Mouse (Mus musculus): ENCODE results near the gene Olfr1226.
"Not testable (repeated sequence)": the region's sequence is repeated elsewhere in the genome, so short reads cannot be mapped to it uniquely, and the experiment has no call there.

- TF ChIP-seq E2F4 (IDR thresholded peaks at IDR 0.05; ENCODE audit: insufficient read depth); MYOD1 (IDR thresholded peaks at IDR 0.05; ENCODE audit: control insufficient read depth in 1 of 3, insufficient read length in 2 of 3, low read depth in 2 of 3); MYOG (IDR thresholded peaks at IDR 0.05; ENCODE audit: control insufficient read depth in 1 of 3, insufficient read depth in 1 of 3, insufficient read length in 2 of 3, low read depth in 2 of 3); MAX (IDR thresholded peaks at IDR 0.05; ENCODE audit: low read depth); POLR2A (IDR thresholded peaks at IDR 0.05; ENCODE audit: insufficient read length, low read depth); CEBPB (IDR thresholded peaks at IDR 0.05; ENCODE audit: insufficient read depth, poor library complexity, severe bottlenecking); TCF3 (IDR thresholded peaks at IDR 0.05; ENCODE audit: insufficient read length, low read depth); TCF12 (IDR thresholded peaks at IDR 0.05; ENCODE audit: insufficient read depth, poor library complexity, severe bottlenecking): not testable (repeated sequence)
These were observed 35.1 kb downstream of the Olfr1226 start for GRCm38 (mm10) chr2:89164711-89165110.

Data from myocyte (in vitro differentiated cells).